Mouse (Mus musculus) heart, adult 2 months (tissue): ENCODE measurements around the gene Ciapin1. TPM values are rescaled to one million over a fixed set of nuclear protein-coding genes. Genes with fewer than 3 reads are reported as not detected.

Source experiments
- DNase-seq, 2 experiments: peaks; one replicate each; pipeline ENCODE4 v3.0.0; 2021
- H3K27ac ChIP-seq: fragments of 200-600 bp; 2 replicates; pipeline ENCODE4 v1.8.1; 2022
- H3K27me3 ChIP-seq: fragments of 200-500 bp; 2 replicates; pipeline ENCODE4 v1.6.1; 2012; ENCODE audit warnings: mild to moderate bottlenecking, low read length, inconsistent platforms, mixed read lengths; ENCODE audit not compliant: control insufficient read depth, insufficient read depth
- H3K36me3 ChIP-seq: fragments of 200-500 bp; 2 replicates; pipeline ENCODE4 v1.6.1; 2012; ENCODE audit warnings: low read length, inconsistent platforms; ENCODE audit not compliant: control insufficient read depth, insufficient read depth
- H3K4me1 ChIP-seq: fragments of 200-500 bp; 2 replicates; pipeline ENCODE4 v1.6.1; 2011; ENCODE audit warnings: low read length; ENCODE audit not compliant: control insufficient read depth, insufficient read depth
- H3K4me3 ChIP-seq: fragments of 200-600 bp; 2 replicates; pipeline ENCODE4 v1.8.1; 2022
- H3K79me2 ChIP-seq: fragments of 200-500 bp; replicated peaks from 2 replicates; pipeline ENCODE4 v1.6.1; 2012; ENCODE audit warnings: mild to moderate bottlenecking, inconsistent platforms, low read length, moderate library complexity, mixed read lengths; ENCODE audit not compliant: control insufficient read depth, insufficient read depth
- H3K9ac ChIP-seq: fragments of 200-500 bp; 2 replicates; pipeline ENCODE4 v1.6.1; 2012; ENCODE audit warnings: low read depth, mild to moderate bottlenecking, control low read depth, inconsistent platforms, low read length, mixed read lengths
- CTCF ChIP-seq: fragments of 200-600 bp; IDR thresholded peaks from 2 replicates; pipeline ENCODE4 v1.8.1; 2022; ENCODE audit warnings: antibody characterized with exemption, mild to moderate bottlenecking, moderate library complexity
- EP300 ChIP-seq: fragments of 200-500 bp; IDR thresholded peaks from 2 replicates; pipeline ENCODE4 v1.6.1; 2011; ENCODE audit warnings: low read depth, low read length, control low read depth; ENCODE audit not compliant: insufficient read depth
- POLR2A ChIP-seq: fragments of 200-500 bp; IDR thresholded peaks from 2 replicates; pipeline ENCODE4 v1.6.1; 2011; ENCODE audit warnings: mild to moderate bottlenecking, low read depth, low read length, control low read depth; ENCODE audit not compliant: insufficient read depth
- WGBS: fragments of 180-500 bp; shearing (Covaris S2); methylation state at CpG from one replicate; pipeline ENCODE4 v1.1.7; 2018; 5-methylcytosine and 5-hydroxymethylcytosine counted together
- intact Hi-C: fragments of 180-260 bp; cut with DNase I; formaldehyde crosslinking; loops from one replicate; pipeline ENCODE4 v1.15.1; 2025
- polyA plus RNA-seq: library from polyadenylated mRNA; depleted of rRNA; stranded (reverse); fragments of >200 nt; gene quantifications from 2 replicates; pipeline ENCODE4 v1.2.3, GENCODE M21; 2012
- total RNA-seq, 2 experiments: library from RNA; stranded (reverse); gene quantifications; 2 replicates each; pipeline ENCODE4 v1.2.3; 2021

The Ciapin1 gene
- total and polyA plus RNA-seq, 3 experiments: 57.2 to 98.6 (median 81.9) TPM

DNA sequence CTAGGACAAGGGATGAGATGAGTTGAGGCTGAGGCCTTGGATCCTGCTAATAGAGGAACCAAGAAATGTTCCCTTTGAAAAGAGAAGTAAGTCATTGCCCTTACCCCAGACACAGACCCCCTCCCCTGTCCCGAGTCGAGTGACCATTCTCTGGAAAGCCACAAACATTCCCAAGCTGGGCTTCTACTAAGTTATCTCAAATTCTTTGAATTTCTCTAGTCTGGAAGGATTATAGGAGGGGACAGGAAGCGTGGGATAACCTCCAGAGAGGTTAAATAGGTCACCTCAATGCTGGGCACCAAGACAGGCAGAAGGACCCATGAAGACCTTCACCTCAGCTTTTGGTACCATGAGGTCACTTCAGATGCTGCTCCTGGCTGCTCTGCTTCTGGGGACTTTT lies 28.0 kb downstream of the Ciapin1 start, which contains the start of gene Ccl17:
Gene Ccl17 (plus strand): TSS at position 301 of the 400 bp plus-strand sequence.
- WGBS: 41% methylated on average over 3 of the region's 3 CpGs
- Histone ChIP-seq H3K79me2 (no peaks in the 10 kb centered on the region), H3K4me3 (no peak within 1 kb of the TSS), H3K9ac (no peak within 1 kb of the TSS), H3K27ac (no peak within 1 kb of the TSS), H3K36me3 (no peaks in the 10 kb centered on the region), H3K27me3 (no peaks in the 10 kb centered on the region), H3K4me1 (peaks cover 2% of the 10 kb centered on the region)
- intact Hi-C loops: loop anchor here (5.0 kb wide), 3 partner anchors 218 to 318 kb away; partner anchors contain the start of gene Cpne2
- TF ChIP-seq CTCF (no peak), EP300 (no peak), POLR2A (no peak)
- DNase-seq: no peak

DNA sequence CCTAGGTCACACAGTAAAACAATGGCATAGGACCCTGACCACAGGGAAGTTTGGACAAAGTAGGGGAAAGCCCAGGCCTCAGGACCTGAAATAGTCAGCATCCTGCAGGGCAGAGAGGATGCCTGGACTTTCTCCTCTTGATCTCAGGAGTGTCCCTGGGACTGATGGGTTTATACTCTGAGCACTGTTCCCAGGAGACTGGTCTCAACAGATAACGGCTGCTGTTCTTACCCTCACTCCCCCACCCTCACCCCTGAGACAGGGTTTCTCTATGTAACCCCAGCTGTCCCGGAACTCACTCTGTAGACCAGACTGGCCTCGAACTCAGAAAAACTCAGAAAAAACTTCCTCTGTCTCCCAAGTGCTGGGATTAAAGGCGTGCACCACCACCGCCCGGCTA lies 29.8 kb downstream of the Ciapin1 start:
- Histone ChIP-seq H3K4me3 (no peak overlapping the region), H3K27me3 (no peaks in the 10 kb centered on the region), H3K4me1 (peaks cover 2% of the 10 kb centered on the region), H3K9ac (no peak overlapping the region), H3K36me3 (no peaks in the 10 kb centered on the region), H3K79me2 (no peaks in the 10 kb centered on the region), H3K27ac (no peak overlapping the region)
- no peak for DNase-seq
- 79% methylated on average over 6 of the region's 6 CpGs for WGBS
- intact Hi-C loops: no loop called here
- no peak for TF ChIP-seq EP300
- TF ChIP-seq CTCF: no peak
- no peak for TF ChIP-seq POLR2A

DNA sequence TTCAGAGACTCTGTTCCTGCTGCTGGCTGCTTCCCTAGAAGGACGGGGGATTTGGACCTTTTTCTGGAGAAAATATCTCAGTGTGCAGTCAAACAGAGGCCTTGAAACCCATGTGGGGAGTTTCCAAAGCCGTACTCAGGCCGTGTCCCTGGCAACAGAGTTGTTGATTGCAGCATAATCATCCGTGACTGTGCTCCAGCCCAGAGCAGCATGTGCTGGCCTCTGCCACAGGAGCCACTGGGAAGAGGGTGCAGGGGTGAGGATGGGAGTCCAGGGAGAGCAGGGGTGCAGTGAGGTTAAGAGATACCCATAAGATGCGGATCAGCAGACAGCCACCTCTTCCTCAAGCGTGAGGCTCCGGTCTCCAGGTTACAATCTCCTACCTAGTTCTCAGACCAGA lies 30.7 kb downstream of the Ciapin1 start:
- no peak overlapping the region for H3K4me3 ChIP-seq
- no peak overlapping the region for H3K27ac ChIP-seq
- no peaks in the 10 kb centered on the region for H3K36me3 ChIP-seq
- DNase-seq: peak in 1 of 2 experiments; percentile 24
- WGBS: 59% methylated on average over 7 of the region's 7 CpGs
- intact Hi-C loops: no loop called here
- no peaks in the 10 kb centered on the region for H3K4me1 ChIP-seq
- TF ChIP-seq EP300 (no peak), CTCF (no peak)
- no peaks in the 10 kb centered on the region for H3K79me2 ChIP-seq
- H3K9ac ChIP-seq: no peak overlapping the region
- no peaks in the 10 kb centered on the region for H3K27me3 ChIP-seq

DNA sequence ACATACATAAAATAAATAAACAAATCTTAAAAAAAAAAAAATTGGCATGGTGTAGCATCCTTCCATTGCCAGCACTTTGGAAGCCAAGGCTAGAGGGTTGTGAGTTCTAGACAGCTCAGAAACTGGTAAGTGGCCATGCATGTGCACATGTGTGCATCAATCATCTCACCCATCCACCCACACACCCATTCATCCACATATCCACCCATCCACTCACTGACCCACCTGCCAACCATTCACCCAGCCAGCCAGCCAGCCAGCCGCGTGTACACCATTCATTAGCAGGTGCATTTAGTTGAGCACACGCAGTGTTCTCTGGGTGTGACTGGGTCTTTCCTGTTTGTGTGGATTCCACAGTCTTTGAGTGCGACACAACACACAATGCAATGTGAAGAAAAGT lies 32.3 kb downstream of the Ciapin1 start:
- Histone ChIP-seq H3K27ac (no peak overlapping the region), H3K4me1 (peaks cover 6% of the 10 kb centered on the region), H3K9ac (no peak overlapping the region), H3K4me3 (no peak overlapping the region), H3K27me3 (no peaks in the 10 kb centered on the region), H3K36me3 (no peaks in the 10 kb centered on the region), H3K79me2 (no peaks in the 10 kb centered on the region)
- intact Hi-C loops: no loop called here
- TF ChIP-seq POLR2A (no peak), EP300 (no peak), CTCF (no peak)
- DNase-seq: no peak
- WGBS: 71% methylated on average over 4 of the region's 4 CpGs

DNA sequence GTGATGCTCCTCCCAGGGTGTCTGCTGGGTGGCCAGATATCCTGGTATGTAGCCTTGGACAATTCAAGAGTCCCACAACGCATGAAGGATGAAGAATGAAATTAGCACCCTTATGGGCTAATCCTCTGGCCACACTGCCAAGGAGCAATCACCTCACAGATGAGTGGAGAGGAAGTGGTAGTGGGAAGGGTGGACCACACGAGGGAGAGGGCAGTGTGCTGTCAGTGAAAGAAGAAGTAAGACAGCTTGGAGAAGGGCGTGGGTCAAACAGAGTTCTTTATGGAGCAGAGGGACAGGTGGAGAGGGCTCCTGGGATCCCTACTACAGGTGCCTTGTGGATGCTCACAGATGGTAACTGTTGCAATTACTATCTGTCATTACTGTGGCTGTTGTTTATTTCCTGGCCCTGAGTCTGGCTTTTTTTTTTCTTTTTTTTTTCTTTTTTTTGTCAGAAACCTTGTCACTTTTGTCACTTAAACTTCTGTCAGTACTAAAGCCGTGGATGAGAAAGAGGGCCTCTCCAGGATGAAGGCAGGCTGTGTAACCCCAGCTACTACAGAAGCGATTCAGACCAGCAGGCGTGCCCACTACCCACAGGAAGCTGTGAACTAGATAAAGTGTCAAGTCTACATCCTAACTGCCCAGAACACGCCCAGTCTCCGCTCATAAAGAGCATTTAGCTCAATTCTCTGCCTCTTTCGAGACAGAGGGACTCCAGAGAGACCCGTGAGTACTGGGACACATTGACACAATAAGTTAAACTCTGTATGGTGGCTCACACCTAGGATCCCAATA lies 33.4 kb downstream of the Ciapin1 start:
- H3K36me3 ChIP-seq: no peaks in the 10 kb centered on the region
- H3K27me3 ChIP-seq: no peaks in the 10 kb centered on the region
- WGBS: 64% methylated on average over 10 of the region's 10 CpGs
- TF ChIP-seq EP300: no peak
- intact Hi-C loops: no loop called here
- H3K4me3 ChIP-seq: no peak overlapping the region
- no peak overlapping the region for H3K9ac ChIP-seq
- H3K4me1 ChIP-seq: peaks cover 13% of the 10 kb centered on the region
- no peaks in the 10 kb centered on the region for H3K79me2 ChIP-seq
- no peak for DNase-seq
- no peak overlapping the region for H3K27ac ChIP-seq

DNA sequence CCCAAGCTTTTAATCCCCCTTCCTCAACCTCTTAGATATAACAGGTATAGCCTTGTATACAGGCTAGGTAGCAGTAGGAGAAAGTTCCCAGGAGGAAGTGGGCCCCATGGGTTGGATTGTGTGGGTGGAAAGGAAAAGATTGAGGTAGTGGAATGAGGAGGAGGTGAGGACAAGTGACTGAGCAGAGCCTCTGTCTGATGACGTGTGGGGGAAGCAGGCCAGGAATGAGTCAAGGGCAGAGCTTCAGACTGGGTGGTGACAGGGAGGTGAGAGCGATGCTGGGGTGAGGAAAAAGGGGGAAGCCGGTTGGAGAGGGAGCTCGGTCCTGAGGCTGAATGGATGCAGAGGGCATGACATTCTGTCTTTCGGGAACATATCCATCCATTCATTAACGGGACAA lies 34.6 kb downstream of the Ciapin1 start:
- H3K4me1 ChIP-seq: peaks cover 13% of the 10 kb centered on the region
- intact Hi-C loops: no loop called here
- H3K27ac ChIP-seq: no peak overlapping the region
- no peak for DNase-seq
- no peak overlapping the region for H3K9ac ChIP-seq
- whole genome bisulfite sequencing: 41% methylated on average over 6 of the region's 6 CpGs
- H3K36me3 ChIP-seq: no peaks in the 10 kb centered on the region
- H3K27me3 ChIP-seq: no peaks in the 10 kb centered on the region
- no peak overlapping the region for H3K4me3 ChIP-seq
- TF ChIP-seq POLR2A (no peak), EP300 (no peak), CTCF (no peak)
- no peaks in the 10 kb centered on the region for H3K79me2 ChIP-seq
